Mouse (Mus musculus) intestine, embryonic 14.5 days (tissue): ENCODE data around the gene Usp38. TPM values are rescaled to one million over a fixed set of nuclear protein-coding genes. Genes with fewer than 3 reads are reported as not detected.

Source experiments
- ATAC-seq: fragments of 200-750 bp; cut with Nextera tagmentation; replicated peaks from 2 replicates; pipeline ENCODE4 v1.8.0; 2017; ENCODE audit warnings: low read depth, moderate number of reproducible peaks, moderate TSS enrichment, moderate library complexity; ENCODE audit not compliant: low FRiP score, low TSS enrichment
- DNase-seq: peaks from one replicate; pipeline ENCODE4 v3.0.0-alpha.2; 2018; ENCODE audit warnings: low spot score
- H3K27ac ChIP-seq: fragments of 300-500 bp; sonication (generic); 2 replicates; pipeline ENCODE4 v1.5.1; 2014; ENCODE audit warnings: low read depth, mild to moderate bottlenecking, control low read depth
- H3K27me3 ChIP-seq: fragments of 300-500 bp; sonication (generic); replicated peaks from 2 replicates; pipeline ENCODE4 v1.6.1; 2014; ENCODE audit warnings: low read length, control low read depth; ENCODE audit not compliant: control insufficient read depth, insufficient read depth
- H3K36me3 ChIP-seq: fragments of 300-500 bp; sonication (generic); 2 replicates; pipeline ENCODE4 v1.6.1; 2014; ENCODE audit warnings: low read length, control low read depth; ENCODE audit not compliant: control insufficient read depth, insufficient read depth
- H3K4me1 ChIP-seq: fragments of 300-500 bp; sonication (generic); replicated peaks from 2 replicates; pipeline ENCODE4 v1.6.1; 2014; ENCODE audit warnings: low read length, control low read depth, mixed read lengths; ENCODE audit not compliant: control insufficient read depth, insufficient read depth
- H3K4me2 ChIP-seq: fragments of 300-500 bp; sonication (generic); 2 replicates; pipeline ENCODE4 v1.6.1; 2014; ENCODE audit warnings: low read length
- H3K4me3 ChIP-seq: fragments of 300-500 bp; sonication (generic); 2 replicates; pipeline ENCODE4 v1.5.1; 2014; ENCODE audit warnings: low read depth, low read length, control low read depth, mixed read lengths
- H3K9ac ChIP-seq: fragments of 300-500 bp; sonication (generic); 2 replicates; pipeline ENCODE4 v1.6.1; 2014; ENCODE audit warnings: mild to moderate bottlenecking, low read length
- H3K9me3 ChIP-seq: fragments of 300-500 bp; sonication (generic); 2 replicates; pipeline ENCODE4 v1.6.1; 2016; ENCODE audit warnings: low read length, control low read depth; ENCODE audit not compliant: control insufficient read depth
- WGBS: fragments of 180-500 bp; shearing (Covaris S2); extraction: QIAGEN DNeasy Blood & Tissue Kit; methylation state at CpG from one replicate; pipeline ENCODE4 v1.1.7; 2014; 5-methylcytosine and 5-hydroxymethylcytosine counted together
- polyA plus RNA-seq: library from polyadenylated mRNA; unstranded; fragments of >200 nt; fragmentation: Nextera tagmentation; extraction: Ambion mirVana; gene quantifications from 2 replicates; pipeline ENCODE4 v1.2.1, GENCODE M21; 2014

The Usp38 gene
- polyA plus RNA-seq, 1 experiment from 2014 or later, result 22.0 TPM

GRCm38 (mm10) chr8:81012031-81012560 lies 2.6 kb downstream of the Usp38 start:
- peaks cover 34% of the 10 kb centered on the region for H3K36me3 ChIP-seq
- no peak overlapping the region for H3K9ac ChIP-seq
- DNase-seq, result no peak
- H3K4me1 ChIP-seq, result peaks cover 18% of the 10 kb centered on the region
- peak overlapping the region; percentile 15; the same call in 1 of the 2 replicates for H3K4me3 ChIP-seq
- H3K9me3 ChIP-seq, result no peaks in the 10 kb centered on the region
- no peak for ATAC-seq
- H3K27me3 ChIP-seq, result no peaks in the 10 kb centered on the region
- H3K27ac ChIP-seq, result no peak overlapping the region
- H3K4me2 ChIP-seq, result peak overlapping the region; percentile 98
- WGBS, result 81% methylated on average over 4 of the region's 4 CpGs

GRCm38 (mm10) chr8:81010386-81010785 lies 4.3 kb downstream of the Usp38 start:
- no peak overlapping the region for H3K4me2 ChIP-seq
- WGBS, result 88% methylated on average over 5 of the region's 5 CpGs
- no peak overlapping the region for H3K27ac ChIP-seq
- H3K36me3 ChIP-seq, result peaks cover 42% of the 10 kb centered on the region
- H3K4me1 ChIP-seq, result peaks cover 18% of the 10 kb centered on the region
- H3K4me3 ChIP-seq, result no peak overlapping the region
- DNase-seq (no peak), ATAC-seq (no peak)
- H3K9ac ChIP-seq, result no peak overlapping the region
- H3K9me3 ChIP-seq, result no peaks in the 10 kb centered on the region
- no peaks in the 10 kb centered on the region for H3K27me3 ChIP-seq

GRCm38 (mm10) chr8:81005114-81005513 lies 9.6 kb downstream of the Usp38 start:
- 83% methylated on average over 1 of the region's 1 CpGs for WGBS
- H3K27me3 ChIP-seq, result no peaks in the 10 kb centered on the region
- no peaks in the 10 kb centered on the region for H3K9me3 ChIP-seq
- no peaks in the 10 kb centered on the region for H3K4me1 ChIP-seq
- ATAC-seq (no peak), DNase-seq (no peak)
- no peak overlapping the region for H3K4me2 ChIP-seq
- H3K9ac ChIP-seq, result no peak overlapping the region
- H3K4me3 ChIP-seq, result no peak overlapping the region
- no peak overlapping the region for H3K27ac ChIP-seq
- H3K36me3 ChIP-seq, result peaks cover 71% of the 10 kb centered on the region

- Histone ChIP-seq H3K4me1 (no peaks in the 10 kb centered on the region), H3K36me3 (peaks cover 89% of the 10 kb centered on the region), H3K9me3 (no peaks in the 10 kb centered on the region), H3K4me2 (no peak overlapping the region), H3K4me3 (no peak overlapping the region), H3K9ac (no peak overlapping the region), H3K27me3 (no peaks in the 10 kb centered on the region), H3K27ac (no peak overlapping the region)
- DNase-seq (no peak), ATAC-seq (no peak)
- WGBS, result 32% methylated on average over 1 of the region's 1 CpGs
Observed at GRCm38 (mm10) chr8:80996632-80997031, 18.1 kb downstream of the Usp38 start.

- peak; percentile 79 for ATAC-seq
Observed at GRCm38 (mm10) chr8:80991937-80992336, 22.8 kb downstream of the Usp38 start.

GRCm38 (mm10) chr8:80982829-80983228 lies 31.9 kb downstream of the Usp38 start:
- DNase-seq (no peak), ATAC-seq (no peak)
- H3K4me2 ChIP-seq, result no peak overlapping the region
- H3K36me3 ChIP-seq, result peaks cover 60% of the 10 kb centered on the region
- H3K27ac ChIP-seq, result no peak overlapping the region
- H3K4me3 ChIP-seq, result no peak overlapping the region
- H3K9ac ChIP-seq, result no peak overlapping the region
- H3K27me3 ChIP-seq, result no peaks in the 10 kb centered on the region
- H3K4me1 ChIP-seq, result no peaks in the 10 kb centered on the region
- WGBS, result 54% methylated on average over 4 of the region's 4 CpGs
- H3K9me3 ChIP-seq, result no peaks in the 10 kb centered on the region

More at GRCm38 (mm10) chr8:80991937-80992336, 22.8 kb downstream of the Usp38 start:
- no peak for DNase-seq
- Histone ChIP-seq H3K4me1 (no peaks in the 10 kb centered on the region), H3K27me3 (no peaks in the 10 kb centered on the region), H3K4me2 (no peak overlapping the region), H3K9me3 (no peaks in the 10 kb centered on the region), H3K36me3 (peaks cover 88% of the 10 kb centered on the region), H3K9ac (no peak overlapping the region), H3K4me3 (no peak overlapping the region), H3K27ac (no peak overlapping the region)
- WGBS, result 46% methylated on average over 3 of the region's 3 CpGs

GRCm38 (mm10) chr8:80981696-80982095 lies 33.0 kb downstream of the Usp38 start:
- DNase-seq (no peak), ATAC-seq (no peak)
- no peak overlapping the region for H3K27ac ChIP-seq
- H3K9ac ChIP-seq, result no peak overlapping the region
- H3K4me2 ChIP-seq, result no peak overlapping the region
- H3K4me1 ChIP-seq, result no peaks in the 10 kb centered on the region
- no peaks in the 10 kb centered on the region for H3K27me3 ChIP-seq
- peaks cover 48% of the 10 kb centered on the region for H3K36me3 ChIP-seq
- H3K9me3 ChIP-seq, result no peaks in the 10 kb centered on the region
- 84% methylated on average over 9 of the region's 9 CpGs for WGBS
- H3K4me3 ChIP-seq, result no peak overlapping the region

GRCm38 (mm10) chr8:80980063-80980462 lies 34.7 kb downstream of the Usp38 start:
- 86% methylated on average over 4 of the region's 4 CpGs for WGBS
- DNase-seq (no peak), ATAC-seq (no peak)
- H3K27me3 ChIP-seq, result no peaks in the 10 kb centered on the region
- H3K9me3 ChIP-seq, result no peaks in the 10 kb centered on the region
- H3K27ac ChIP-seq, result no peak overlapping the region
- H3K9ac ChIP-seq, result no peak overlapping the region
- H3K4me2 ChIP-seq, result no peak overlapping the region
- no peaks in the 10 kb centered on the region for H3K4me1 ChIP-seq
- H3K4me3 ChIP-seq, result no peak overlapping the region
- H3K36me3 ChIP-seq, result peaks cover 38% of the 10 kb centered on the region

- peaks cover 21% of the 10 kb centered on the region for H3K36me3 ChIP-seq
- H3K4me3 ChIP-seq, result no peak overlapping the region
- H3K9me3 ChIP-seq, result no peaks in the 10 kb centered on the region
- no peaks in the 10 kb centered on the region for H3K4me1 ChIP-seq
- DNase-seq (no peak), ATAC-seq (no peak)
- H3K4me2 ChIP-seq, result no peak overlapping the region
- no peaks in the 10 kb centered on the region for H3K27me3 ChIP-seq
- H3K9ac ChIP-seq, result no peak overlapping the region
- 85% methylated on average over 1 of the region's 1 CpGs for WGBS
- no peak overlapping the region for H3K27ac ChIP-seq
Observed at GRCm38 (mm10) chr8:80977231-80977630, 37.5 kb downstream of the Usp38 start.
